Mouse (Mus musculus) cerebellum, postnatal 36 days (tissue): ENCODE data around the gene Lamc2.

Experiments
- DNase-seq, 2 experiments: peaks; one replicate each; pipeline ENCODE4 v3.0.0; 2021 to 2022; ENCODE audit warnings: mixed read lengths in 2 of 2

The Lamc2 gene

DNA sequence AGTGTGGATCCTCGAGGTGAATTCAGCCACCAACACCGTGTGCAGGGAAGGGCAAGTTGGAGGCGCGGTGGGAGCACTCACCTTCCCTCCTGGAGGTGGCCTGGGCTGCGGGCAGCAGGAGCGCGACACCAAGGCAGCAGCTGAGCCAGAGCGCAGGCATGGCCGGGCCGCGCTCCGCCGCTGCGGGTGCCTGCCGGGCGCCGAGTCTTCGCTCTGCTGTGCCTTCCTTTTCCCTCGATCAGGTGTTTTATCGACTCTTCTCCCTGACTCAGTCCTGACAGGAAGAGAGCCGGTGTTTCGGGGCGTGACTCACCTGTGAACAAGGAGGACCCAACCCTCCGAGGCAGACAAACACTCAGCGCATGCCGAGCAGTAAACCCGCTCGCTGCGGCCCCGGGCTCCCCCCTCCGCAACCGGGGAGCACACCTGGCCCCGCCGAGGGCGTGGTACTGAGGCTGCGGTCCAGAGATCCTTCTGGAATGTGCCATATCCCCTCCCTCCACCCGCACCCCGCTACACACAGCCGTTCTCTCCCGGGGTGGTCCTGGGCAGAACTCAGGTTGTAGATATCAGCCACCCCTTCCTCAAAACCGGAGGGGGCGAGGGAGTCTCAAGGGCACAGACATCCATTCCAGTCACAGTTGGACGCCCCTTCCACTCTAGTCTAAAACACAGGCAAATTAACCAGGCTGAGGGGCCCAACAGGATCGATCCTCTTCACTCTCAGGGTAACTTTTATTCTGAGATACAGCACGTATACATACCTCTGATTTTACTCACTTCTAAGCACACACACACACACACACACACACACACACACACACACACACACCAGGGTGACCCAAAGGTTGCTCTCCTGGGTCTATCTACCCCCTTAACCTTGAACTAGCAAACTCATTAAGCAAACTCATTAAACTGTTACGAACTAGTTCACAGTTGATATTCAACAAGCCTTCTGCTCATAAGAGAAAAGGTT, at the start of gene Lamc2:
TSS of gene Lamc2 (minus strand) at position 620 of the 976 bp plus-strand sequence.
- peak; percentile 35 to 36 for DNase-seq

DNA sequence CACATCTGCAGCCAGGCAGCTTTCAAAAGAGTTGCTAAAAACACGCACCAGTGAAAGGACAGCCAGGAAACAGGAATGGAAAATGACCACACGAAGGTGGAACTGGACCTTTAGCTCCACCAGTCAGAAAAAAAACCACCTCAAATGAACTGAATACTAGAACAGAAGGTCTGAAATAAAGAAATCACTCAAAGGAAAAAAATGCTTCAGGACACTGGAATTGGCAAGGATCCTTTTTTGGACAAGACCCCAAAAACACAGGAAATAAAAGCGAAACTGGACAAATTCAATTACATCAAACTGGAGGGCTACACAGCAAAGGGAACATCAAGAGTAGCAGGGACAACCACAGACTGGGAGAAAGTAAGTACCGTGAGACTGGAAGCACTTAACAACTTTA, 49.3 kb upstream of the Lamc2 start:
- no peak for DNase-seq

DNA sequence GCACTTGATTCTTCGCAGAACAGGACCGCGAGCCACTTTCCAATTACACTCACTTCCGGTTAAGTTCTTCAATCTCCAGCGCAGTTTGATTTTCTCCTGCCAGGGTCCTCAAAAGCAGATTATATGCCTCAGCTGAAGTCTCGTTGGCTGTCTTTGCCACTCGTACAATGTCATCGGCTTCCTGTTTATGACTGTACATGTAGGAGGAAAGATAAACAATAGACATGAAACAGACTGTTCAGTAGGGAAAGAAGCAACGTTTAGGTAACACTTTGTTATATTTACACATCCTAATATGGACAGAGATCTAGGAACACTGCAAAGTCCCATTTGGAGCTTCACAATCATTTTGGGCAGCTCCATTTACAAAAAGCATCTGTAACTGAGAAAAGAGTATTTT, 45.4 kb upstream of the Lamc2 start:
- no peak for DNase-seq

DNA sequence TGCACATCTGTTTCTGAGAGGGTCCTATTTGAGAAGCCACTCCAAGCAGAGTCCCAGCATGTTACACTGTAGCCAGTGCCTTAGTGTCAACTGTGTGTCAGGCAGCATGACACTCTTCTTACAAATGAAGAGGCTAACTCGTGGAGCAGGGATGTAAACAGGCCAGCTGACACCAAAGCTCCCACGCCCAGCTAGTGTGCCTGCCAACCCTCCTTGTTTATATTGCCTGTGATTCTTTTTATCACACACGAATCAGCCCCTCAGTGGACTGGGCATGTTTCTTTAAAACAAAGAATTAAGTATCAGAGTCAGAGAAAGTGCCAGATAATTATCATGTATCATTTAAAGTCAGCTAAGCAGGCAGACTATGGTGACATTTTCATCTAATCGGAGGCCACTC, 41.7 kb upstream of the Lamc2 start:
- DNase-seq, result no peak

DNA sequence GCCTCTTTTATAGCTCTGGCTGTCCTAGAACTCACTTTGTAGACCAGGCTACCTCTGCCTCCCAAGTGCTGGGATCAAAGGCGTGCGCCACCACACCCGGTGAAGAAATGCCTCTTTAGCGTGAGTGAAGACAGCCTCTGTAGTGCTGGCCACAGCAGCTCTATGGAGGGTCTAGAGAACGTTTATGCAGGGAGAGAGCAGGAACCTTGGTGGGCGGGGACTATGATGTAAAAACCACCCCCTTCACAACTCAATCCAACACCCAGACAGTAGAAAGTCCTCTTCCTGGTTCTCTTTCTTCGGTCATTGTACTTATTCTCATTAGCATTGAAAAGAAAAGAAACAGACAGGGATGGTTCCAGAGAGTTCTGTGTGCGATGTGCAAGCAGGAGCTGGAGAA, 40.8 kb upstream of the Lamc2 start:
- no peak for DNase-seq

DNA sequence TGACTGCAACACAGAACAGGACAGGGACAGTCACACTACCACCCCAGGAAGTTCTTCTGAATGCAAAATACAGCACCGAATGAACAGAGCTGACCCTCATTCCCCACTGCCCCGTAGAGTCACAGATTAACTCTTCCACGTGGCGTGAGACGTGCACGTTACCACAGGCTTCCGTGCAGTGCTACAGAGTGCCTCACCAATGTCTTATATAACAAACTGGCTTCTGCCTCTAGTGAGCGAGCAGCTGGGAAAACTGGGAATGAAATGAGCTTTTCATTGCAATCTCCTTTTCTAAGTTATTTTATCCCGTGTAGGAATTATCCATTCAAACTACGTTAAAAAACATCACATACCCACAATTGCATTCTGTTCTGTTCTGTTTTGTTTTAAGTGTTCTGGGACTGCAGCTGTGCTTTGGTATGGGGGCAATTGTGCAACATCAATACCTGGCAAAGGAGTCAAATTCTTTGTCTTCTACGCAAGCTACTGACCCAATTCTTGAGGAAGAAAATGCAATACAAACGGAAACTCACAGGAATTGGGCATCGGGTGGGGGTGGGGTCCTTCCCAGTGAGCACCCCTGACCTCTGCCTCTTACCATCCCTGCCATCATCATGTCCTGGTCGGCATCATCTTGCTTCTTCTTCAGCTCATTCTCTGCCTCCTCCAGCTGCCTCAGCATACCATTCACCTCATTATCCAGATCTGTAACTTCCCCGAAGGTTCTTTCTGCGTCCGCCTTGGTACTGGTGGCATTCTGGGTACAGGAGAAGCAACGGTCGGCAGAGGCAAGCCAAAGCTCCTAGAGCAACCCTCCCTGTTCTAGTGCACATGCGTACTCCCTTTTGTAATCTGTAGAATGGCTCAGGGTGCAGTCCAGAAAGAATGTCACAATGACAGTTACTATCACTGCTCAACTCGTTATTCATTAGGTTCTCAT, 39.8 kb upstream of the Lamc2 start:
- DNase-seq, result no peak

DNA sequence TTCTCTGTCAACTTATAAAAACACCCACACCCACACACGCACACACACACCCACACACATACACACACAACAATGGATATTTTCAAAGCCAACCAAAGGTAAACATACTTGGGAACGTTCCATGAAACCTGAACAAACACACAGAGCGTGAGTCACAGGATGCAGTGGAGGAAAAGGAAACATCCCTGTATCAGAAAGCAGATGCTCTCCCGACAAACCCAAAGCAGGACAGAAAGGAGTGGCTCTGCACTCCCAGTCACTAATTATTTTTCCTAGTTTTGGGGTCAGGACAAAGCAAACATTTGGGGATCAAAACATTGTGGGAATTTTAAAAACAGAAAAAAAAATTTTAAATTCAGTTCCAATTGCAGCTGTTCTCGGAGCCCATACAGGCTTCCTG, 38.1 kb upstream of the Lamc2 start:
- DNase-seq, result no peak

DNA sequence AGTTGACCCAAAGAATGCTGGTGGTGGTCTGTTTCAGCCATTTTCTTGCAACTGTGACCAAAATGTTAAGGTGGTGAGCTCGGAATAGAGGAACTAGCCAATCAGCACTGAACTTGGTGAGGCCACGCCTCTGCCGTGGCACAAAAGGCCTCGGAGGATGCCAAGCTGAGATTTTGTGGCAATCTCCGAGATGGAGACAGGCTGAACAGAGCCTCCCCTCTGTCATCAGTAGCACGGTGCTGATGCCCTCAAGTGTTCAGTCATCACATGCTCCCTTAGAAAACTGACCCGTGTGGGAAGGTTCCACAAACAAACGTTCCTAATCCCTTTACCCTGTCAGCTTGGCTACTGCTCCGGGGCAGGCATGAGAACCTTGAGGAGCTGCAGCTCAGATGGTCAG, 33.1 kb upstream of the Lamc2 start:
- DNase-seq, result peak in 1 of 2 experiments; percentile 16

DNA sequence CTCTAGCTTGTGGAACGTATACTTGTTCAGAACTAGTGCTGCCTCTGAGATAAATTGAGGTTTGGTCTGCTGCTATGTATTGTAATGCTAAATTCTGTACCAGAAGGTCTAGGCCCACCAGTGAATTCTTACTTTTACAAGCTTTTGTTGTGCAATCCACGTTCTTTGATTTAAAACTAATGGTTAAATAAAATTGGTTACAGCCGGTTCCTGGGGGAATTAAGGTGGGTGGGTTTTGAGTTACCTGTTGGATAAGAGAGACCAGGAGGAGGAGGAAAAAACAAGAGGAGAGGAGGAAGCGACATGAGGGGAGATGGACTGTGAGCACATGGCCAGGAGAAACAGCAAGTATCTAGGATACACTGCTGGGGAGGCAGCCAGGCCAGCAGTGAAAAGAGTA, 30.3 kb upstream of the Lamc2 start:
- DNase-seq, result no peak

DNA sequence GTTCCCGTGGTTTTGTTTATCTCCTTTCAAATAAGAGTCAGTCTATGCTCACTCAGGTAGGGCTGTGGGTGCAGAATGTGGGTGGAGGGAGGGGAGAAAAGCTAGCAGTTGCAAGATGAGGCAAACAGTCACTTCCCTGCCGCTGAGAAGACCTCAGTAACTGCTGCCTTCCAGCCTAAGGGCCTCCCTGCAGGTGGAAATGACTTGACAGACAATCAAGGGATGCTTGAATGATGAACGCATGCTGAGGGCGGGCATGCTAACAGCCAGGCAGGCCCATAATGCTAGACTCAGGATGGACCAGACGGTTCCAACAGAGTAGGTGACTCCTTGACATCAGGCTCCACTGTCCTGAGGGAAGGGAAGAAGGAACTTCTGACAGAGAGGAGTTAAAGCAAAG, 29.4 kb upstream of the Lamc2 start:
- no peak for DNase-seq

DNA sequence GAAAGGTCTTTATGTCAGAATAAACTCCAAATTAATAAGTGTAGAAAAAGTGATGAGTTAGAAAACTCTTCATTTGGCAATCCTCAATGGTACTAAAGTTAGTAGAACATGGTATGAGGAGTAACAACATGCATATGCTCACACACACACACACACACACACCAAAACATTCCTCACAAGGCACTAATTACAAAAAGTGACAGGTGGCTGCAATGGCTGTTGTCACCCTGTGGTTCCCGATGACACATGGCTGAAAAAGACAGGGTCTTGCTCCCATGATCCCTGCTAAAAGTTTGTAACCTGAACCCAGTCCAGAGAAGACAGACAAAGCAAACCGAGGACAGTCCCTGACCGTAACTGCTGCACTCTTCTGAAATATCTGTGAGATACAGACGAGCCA, 24.7 kb upstream of the Lamc2 start:
- no peak for DNase-seq

DNA sequence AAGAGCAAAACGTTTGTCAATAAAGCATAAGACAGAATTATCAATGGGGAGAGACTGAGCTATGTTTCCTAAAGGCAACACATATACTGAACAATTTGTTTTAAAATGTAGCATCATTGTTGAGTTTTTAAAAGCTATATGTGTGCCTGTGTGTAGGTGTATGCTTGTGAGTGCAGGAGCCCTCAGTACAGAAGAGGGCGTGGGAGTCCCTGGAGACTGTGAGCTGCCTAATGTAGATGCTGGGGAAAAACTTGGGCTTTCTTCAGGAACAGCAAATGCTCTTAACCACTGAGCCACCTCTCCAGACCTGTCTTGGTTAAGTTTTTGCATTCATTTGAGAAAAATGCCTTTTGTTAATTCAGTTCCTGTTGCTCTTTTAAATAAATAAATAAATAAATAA, 24.0 kb upstream of the Lamc2 start:
- no peak for DNase-seq

DNA sequence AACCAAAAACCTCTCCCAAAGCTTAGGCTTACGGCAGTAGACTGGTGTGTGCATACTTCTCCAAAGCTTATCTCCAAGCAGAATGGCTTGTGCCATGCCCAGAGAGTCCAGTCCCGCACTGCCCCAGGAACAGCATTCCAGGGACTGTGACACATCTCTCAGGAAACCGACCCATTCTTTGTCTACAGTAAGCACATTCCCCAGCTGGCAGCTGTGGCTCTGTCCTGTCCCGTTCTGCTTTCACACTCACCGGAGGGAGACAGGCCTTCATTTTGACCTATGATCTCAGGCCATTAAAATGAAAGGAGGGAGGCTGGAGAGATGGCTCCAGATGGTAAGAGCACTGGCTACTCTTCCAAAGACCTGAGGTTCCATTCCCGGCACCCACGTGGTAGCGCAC, 15.9 kb upstream of the Lamc2 start:
- DNase-seq, result no peak

DNA sequence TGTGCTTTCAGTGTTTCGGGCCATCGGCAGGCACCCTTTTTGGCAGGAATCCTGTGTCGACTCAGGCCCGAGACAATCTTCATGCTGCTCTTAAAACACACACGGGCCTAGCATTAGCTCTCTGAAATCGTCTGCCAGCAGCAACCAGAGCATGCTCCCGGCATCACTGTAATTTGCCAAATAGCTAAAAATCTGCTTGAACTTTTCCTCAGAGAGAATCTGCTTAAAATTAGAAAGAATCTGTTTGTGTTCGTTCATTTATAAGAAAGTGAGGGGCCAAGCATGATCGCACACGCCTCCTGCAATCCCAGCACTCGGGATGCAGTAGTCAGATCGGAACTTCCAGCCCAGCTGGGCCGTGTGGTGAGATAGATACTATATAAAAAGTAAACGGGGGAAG, 15.2 kb upstream of the Lamc2 start:
- DNase-seq, result no peak

DNA sequence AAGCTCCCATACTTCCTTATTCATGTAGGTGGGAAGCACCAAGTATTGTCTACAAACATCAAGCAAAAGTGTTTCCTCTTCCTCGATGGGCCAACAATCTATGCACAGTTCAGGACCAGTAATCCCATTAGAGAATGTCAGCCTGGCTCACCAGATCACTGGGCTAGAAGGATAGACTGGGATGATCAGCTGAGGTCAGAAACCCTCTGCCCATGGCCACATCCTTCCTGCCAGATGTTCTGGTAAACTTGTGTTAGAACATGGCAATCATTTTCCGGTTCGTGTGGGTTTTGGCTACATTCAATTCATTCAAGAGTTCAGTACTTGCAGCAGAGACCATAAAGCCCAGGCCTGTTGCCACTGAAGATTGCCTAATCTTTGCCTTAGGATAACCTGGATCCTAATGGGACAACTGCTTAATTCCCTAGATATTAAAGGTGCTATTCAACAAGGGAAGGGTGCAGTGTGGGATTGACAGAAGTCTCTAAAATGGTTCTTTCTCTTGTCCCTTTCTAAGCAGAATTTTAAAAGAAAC, 11.1 kb upstream of the Lamc2 start:
- DNase-seq, result no peak

DNA sequence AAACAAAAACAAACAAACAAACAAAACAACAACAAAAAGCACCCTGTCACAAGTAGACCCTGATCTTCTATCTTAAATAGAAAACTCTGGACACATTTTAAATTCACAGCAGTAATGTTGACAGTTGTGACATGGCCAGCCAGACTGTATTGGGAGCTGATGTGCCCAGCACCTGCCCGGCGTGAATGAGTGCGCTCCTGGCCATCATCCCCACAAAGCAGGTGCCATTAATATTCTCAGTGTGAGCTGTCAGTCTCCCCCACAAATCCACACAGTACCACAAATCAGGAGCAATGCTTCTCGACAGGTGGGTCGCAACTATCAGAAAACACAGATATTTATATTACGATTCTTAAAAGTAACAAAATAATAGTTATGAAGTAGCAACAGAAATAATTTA, 6.7 kb upstream of the Lamc2 start:
- DNase-seq, result no peak

DNA sequence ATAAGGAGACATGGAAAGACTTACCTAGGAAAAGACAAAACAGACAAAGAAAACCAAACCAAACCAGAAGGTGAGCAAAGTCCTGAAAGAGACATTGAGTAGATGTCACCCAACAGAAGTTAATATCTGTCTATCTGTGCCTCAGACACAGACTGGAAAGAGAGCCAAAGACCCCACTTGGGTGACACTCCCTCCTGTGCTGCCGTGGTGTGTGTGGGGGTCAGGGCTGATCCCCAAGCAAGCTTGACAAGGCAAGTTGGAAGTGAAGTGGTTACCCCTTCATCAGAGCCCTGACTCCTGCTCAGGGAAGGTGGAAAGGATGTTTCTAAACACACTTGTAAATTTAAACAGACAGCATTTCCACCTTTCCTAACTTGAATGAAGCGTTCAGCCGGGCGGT, 6.1 kb upstream of the Lamc2 start:
- DNase-seq, result no peak

DNA sequence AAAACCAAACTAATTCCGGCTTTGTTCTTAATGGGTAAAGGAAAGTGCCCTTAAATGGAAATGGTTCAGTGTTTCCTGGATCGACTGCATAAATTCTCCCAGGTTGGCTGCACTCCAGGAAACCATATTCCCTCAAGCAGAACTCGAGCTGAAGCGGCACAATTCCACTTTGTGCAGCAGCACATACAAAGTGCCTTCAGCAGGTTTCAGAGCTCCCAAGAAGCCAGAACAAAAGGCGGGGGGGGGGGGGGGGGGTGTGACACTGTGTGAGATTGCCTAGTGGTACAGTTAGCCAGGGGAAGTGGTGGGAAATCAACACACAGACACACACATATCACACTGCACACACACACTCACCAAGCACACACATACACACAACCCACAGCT, 5.7 kb upstream of the Lamc2 start:
- peak; percentile 24 to 36 for DNase-seq

DNA sequence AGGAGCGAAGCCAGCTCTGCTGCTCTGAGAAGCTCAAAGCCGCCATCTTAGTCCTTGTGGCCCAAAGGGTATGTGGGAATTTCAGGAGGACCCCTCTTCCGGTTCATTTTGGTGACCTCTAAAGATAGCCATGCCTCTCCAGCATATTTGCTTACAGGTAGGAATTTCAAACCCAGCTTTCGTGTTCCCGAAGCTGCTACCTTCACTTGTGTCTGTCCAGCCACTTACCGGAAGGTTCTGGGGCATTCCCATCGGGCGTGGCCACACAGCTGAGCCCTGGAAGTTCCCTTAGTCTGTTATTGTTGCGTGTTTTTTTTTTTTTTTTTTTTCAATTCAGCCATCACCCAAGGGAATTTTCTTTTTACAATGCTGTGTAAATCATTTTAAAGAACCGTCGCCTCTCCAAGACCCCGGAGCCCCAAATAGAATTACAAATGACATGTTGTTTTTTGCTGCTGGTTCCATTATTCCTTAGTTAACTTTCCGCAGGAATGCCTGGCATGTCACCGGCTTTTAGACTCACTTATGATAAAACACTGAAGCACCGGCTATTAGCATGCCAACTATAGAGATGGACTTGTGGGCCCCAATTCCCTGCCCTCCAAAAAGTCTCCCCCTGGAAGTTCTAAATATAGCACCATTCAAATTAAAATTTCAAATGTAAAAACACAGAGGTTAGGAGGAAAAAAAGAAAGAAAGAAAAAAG, 5.1 kb upstream of the Lamc2 start:
- no peak for DNase-seq

DNA sequence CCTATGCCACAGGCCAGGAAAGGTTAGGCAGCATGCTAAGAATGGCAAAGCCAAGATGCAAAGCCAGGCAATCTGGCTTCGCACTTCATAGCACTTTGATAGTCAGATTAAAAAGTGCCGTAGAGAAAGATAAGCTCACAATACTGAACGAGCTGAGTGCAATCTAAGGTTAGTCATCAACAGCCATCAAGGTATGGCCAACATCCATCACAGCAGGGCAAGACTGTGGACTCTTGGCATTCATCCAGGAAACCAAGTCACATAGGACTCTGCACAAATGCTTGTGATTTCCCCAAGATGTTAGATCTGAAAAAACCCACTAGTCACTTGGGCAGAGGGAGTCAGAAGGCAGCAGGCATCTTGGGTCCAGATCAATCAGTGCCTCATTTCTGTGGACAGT, 1.8 kb upstream of the Lamc2 start:
- no peak for DNase-seq

DNA sequence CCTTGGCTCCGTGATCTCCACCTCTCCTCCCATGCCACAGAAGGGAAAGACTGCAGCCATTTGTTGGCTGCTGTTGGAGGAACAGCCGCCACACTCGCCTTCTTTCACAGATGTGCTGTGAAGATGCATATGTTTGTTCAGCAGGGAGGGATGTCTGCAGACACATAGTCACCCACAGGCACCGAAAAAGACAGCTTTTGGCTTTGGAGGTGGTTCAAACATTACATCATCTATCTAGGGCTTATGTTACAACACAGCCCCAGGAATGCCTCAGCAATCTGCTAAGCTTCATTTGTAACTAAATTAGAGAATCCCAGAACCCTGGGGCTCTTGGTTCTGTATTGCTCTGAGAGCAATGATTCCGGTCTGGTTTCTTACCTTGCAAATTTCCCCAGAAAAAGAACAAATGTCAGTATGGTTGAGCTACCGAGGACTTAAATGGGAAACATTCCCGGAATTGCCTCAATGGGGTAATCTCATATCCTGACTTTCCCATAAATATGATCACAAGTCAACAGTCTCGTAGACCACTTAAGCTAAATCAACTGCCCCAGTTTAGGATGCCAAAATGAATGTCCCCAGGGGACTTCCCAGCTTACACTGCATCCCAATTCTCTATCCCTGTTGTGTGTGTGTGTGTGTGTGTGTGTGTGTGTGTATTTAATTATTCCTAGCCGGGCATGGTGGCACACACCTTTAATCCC, 5.5 kb downstream of the Lamc2 start:
- DNase-seq, result peak in 1 of 2 experiments; percentile 24

DNA sequence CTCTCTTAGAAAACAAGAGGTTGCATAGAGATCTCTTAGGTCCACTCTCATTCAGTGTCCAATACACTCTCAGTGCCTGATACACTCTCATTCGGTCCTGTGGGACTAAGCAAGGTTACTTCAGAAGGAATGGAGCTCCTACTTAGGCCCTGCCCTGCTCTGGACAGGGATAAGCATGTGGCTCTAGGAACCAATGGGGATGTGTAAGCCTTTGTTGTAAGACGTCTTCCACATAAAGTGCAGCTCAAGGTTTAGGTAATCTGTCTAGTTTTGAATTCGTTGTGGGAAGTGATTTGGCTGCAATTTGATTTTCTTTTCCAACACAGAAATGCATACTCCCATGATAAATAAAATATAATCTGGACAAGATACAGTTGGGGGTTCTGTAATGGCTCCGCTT, 6.1 kb downstream of the Lamc2 start:
- no peak for DNase-seq
